Mouse (Mus musculus) lung, adult 2 months (tissue): ENCODE data around the gene Ranbp9. TPM values are rescaled to one million over a fixed set of nuclear protein-coding genes. Genes with fewer than 3 reads are reported as not detected.

ENCODE experiments used
- DNase-seq: peaks from one replicate; pipeline ENCODE4 v3.0.0; 2022
- H3K4me1 ChIP-seq: fragments of 200-500 bp; 2 replicates; pipeline ENCODE4 v1.6.1; 2011; ENCODE audit warnings: low read length; ENCODE audit not compliant: control insufficient read depth, insufficient read depth
- H3K4me3 ChIP-seq: fragments of 200-500 bp; replicated peaks from 2 replicates; pipeline ENCODE3; 2011; ENCODE audit warnings: low read depth, mild to moderate bottlenecking, control low read depth, low read length; ENCODE audit errors: extremely low read depth
- CTCF ChIP-seq: fragments of 200-500 bp; IDR thresholded peaks from 2 replicates; pipeline ENCODE4 v1.5.1; 2011; ENCODE audit warnings: mild to moderate bottlenecking, low read length, control low read depth; ENCODE audit not compliant: insufficient read depth
- POLR2A ChIP-seq: fragments of 200-500 bp; IDR thresholded peaks from 2 replicates; pipeline ENCODE4 v1.6.1; 2011; ENCODE audit warnings: low read depth, mild to moderate bottlenecking, control low read depth, low read length, borderline replicate concordance; ENCODE audit errors: extremely low read depth
- WGBS: fragments of 180-500 bp; shearing (Covaris S2); methylation state at CpG from one replicate; pipeline ENCODE4 v1.1.7; 2018; 5-methylcytosine and 5-hydroxymethylcytosine counted together
- polyA plus RNA-seq: library from polyadenylated mRNA; depleted of rRNA; stranded (reverse); fragments of >200 nt; gene quantifications from 2 replicates; pipeline ENCODE4 v1.2.3, GENCODE M21; 2012; rRNA removed

The Ranbp9 gene
- 17.1 and 17.7 TPM in 2 replicates for polyA plus RNA-seq

- WGBS, result 4% methylated on average over 119 of the region's 132 CpGs
- TF ChIP-seq POLR2A (peak; percentile 77), CTCF (no peak)
- H3K4me1 ChIP-seq, result peaks cover 18% of the 10 kb centered on the region
- DNase-seq, result peak; percentile 79
- peak within 1 kb of the TSS; percentile 97 for H3K4me3 ChIP-seq
Observed at GRCm38 (mm10) chr13:43480957-43481858, at the start of gene Ranbp9. Gene Ranbp9 (minus strand): TSS chr13:43481282.

- no peak for DNase-seq
- H3K4me3 ChIP-seq, result no peak overlapping the region
- TF ChIP-seq POLR2A (no peak), CTCF (no peak)
- 51% methylated on average over 14 of the region's 14 CpGs for WGBS
- peaks cover 9% of the 10 kb centered on the region for H3K4me1 ChIP-seq
Observed at GRCm38 (mm10) chr13:43530129-43530831, 49.2 kb upstream of the Ranbp9 start.

GRCm38 (mm10) chr13:43526289-43526688 lies 45.2 kb upstream of the Ranbp9 start:
- DNase-seq, result no peak
- Histone ChIP-seq H3K4me3 (no peak overlapping the region), H3K4me1 (peaks cover 19% of the 10 kb centered on the region)
- TF ChIP-seq POLR2A (no peak), CTCF (no peak)
- WGBS, result 75% methylated on average over 5 of the region's 5 CpGs

GRCm38 (mm10) chr13:43525363-43526134 lies 44.5 kb upstream of the Ranbp9 start:
- no peak overlapping the region for H3K4me3 ChIP-seq
- no peak for TF ChIP-seq POLR2A
- no peak for TF ChIP-seq CTCF
- DNase-seq, result peak; percentile 16
- peaks cover 15% of the 10 kb centered on the region for H3K4me1 ChIP-seq
- WGBS, result 44% methylated on average over 16 of the region's 16 CpGs

GRCm38 (mm10) chr13:43524491-43525362 lies 43.6 kb upstream of the Ranbp9 start:
- peaks cover 11% of the 10 kb centered on the region for H3K4me1 ChIP-seq
- WGBS, result 17% methylated on average over 16 of the region's 16 CpGs
- no peak overlapping the region for H3K4me3 ChIP-seq
- peak; percentile 36 for DNase-seq
- TF ChIP-seq POLR2A (no peak), CTCF (no peak)

GRCm38 (mm10) chr13:43523906-43524480 lies 42.9 kb upstream of the Ranbp9 start:
- no peak overlapping the region for H3K4me3 ChIP-seq
- DNase-seq, result no peak
- peaks cover 11% of the 10 kb centered on the region for H3K4me1 ChIP-seq
- WGBS, result 33% methylated on average over 7 of the region's 7 CpGs
- TF ChIP-seq CTCF, result no peak
- TF ChIP-seq POLR2A, result no peak

GRCm38 (mm10) chr13:43521940-43522339 lies 40.9 kb upstream of the Ranbp9 start:
- TF ChIP-seq POLR2A, result no peak
- TF ChIP-seq CTCF, result no peak
- Histone ChIP-seq H3K4me3 (no peak overlapping the region), H3K4me1 (peaks cover 11% of the 10 kb centered on the region)
- DNase-seq, result no peak
- 78% methylated on average over 5 of the region's 5 CpGs for WGBS

GRCm38 (mm10) chr13:43519251-43519650 lies 38.2 kb upstream of the Ranbp9 start:
- H3K4me3 ChIP-seq, result no peak overlapping the region
- no peak for TF ChIP-seq CTCF
- TF ChIP-seq POLR2A, result no peak
- WGBS, result 63% methylated on average over 6 of the region's 6 CpGs
- H3K4me1 ChIP-seq, result peaks cover 2% of the 10 kb centered on the region
- no peak for DNase-seq
